Mouse (Mus musculus) urinary bladder, postnatal 36 days (tissue): Measurements from ENCODE around the gene Alox12b.

Source experiments
- DNase-seq, 2 experiments: peaks; one replicate each; pipeline ENCODE4 v3.0.0; 2022; ENCODE audit warnings: low spot score in 2 of 2, mixed read lengths in 1 of 2

Gene Alox12b

DNA sequence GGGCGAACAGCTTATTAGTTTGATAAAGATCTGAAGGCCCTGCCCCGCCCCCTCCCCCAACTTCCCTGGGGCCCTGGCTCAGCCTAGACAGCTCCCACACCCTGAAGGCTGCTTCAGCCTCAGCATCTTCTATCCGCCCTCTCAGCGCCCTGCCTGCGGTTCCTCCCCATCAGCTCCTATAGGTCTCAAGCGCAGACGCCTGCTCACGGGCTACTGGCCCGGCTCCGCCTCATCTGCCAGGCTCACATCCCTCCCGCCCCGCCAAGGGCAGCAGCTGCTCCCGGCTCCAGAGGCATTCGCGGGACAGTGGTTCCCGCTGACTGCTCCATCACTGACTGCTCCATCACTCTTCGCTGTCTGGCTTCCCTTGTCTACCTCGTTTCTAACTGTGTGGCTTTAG lies at the start of gene Alox12b:
TSS of gene Alox12b (plus strand) at position 190 of the 400 bp plus-strand sequence.
- no peak for DNase-seq

DNA sequence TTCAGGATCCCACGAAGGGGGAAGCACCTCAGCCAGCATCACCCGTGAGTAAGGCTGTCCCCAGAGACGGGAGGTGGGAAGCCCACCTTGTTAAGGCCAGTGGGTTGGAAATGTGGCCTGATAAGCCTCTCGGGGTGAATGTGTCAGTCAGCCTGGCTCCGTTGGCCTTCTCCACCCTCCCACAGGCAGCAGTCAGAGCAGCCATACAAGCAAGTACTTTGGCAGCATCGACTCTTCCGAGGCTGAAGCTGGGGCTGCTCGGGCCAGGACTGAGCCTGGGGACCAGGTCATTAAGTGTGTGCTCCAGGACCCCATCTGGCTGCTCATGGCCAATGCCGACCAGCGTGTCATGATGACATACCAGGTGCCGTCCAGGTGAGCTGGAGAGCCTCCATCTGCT lies 49.1 kb upstream of the Alox12b start:
- no peak for DNase-seq

DNA sequence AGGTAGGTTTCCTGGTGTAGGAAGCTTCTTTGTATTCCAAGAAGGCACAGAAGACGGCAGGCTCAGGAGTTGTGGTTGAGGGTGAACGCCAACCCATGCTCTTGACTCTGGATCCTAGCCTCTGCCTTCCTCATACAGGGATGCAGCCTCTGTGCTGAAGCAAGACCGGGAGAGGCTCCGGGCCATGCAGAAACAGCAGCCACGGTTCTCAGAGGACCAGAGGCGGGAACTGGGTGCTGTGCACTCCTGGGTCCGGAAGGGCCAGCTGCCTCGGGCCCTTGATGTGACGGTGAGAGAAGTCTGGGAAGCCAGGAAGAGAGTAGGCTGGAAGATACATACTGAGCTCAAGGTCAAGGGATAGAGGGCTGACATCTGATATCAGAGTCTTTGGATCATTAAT lies 48.6 kb upstream of the Alox12b start:
- no peak for DNase-seq

DNA sequence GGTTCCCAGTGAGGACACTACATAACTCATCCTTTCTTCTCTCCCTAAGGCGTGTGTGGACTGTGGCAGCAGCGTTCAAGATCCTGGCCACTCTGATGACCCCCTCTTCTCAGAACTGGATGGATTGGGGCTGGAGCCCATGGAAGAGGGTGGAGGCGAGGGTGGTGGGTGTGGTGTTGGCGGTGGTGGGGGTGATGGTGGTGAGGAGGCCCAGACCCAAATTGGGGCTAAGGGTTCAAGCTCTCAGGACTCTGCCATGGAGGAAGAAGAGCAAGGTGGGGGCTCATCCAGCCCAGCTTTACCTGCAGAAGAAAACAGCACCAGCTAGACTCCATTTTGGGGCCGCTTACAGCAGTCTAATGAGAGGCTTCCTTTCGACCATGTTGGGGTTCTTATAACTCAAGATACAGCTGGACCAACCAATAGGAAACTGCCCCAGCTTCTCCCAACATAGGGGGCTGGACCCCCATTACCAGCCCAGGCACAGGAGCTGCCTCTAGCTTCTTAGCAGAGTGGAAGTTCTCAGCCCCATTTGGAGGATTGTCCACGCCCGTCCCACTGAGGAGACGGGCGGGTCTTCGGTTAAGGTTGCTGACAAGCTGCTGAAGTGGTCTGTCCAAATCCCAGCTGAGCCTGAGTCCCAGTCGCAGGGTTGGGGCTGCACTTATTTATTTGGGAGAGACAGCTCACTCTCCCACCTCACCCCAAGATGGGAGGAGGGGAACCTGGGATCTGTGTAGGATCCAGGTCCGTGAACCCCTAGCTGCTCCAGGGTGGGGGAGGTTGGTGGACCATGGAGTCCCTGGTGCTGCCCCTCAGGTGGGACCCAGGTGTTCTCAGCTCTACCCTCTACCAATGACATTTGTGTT lies 47.5 kb upstream of the Alox12b start:
- DNase-seq = no peak

DNA sequence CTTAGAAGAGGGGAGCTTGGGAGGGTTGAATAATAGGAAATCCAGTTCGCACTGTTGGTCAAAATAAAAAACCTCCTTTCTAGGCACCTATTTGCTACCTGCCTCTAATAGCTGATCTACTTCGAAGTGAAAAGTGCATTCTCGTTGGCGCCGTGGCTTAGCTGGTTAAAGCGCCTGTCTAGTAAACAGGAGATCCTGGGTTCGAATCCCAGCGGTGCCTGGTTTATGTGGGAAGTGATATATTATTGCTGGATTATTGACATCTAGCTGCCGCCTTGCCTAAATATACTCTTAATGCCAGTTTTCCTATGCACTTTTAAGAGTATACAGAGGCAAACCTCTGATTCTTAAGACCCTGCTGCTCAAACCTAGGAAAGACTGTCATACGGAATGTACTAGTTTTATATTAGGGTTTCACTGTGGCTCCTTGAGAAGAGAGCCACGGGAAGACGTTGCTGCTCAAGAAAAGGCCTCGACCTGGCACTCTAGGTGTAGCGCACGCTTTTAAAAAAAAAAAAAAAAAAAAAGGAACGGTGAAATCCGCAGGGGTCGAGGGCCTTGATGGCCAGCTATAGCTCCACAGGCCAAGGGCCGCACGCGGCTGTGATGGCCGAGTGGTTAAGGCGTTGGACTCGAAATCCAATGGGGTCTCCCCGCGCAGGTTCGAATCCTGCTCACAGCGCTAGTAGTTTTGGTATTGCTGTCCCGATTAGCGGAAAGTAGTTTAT lies 46.3 kb upstream of the Alox12b start:
- peak; percentile 91 for DNase-seq

DNA sequence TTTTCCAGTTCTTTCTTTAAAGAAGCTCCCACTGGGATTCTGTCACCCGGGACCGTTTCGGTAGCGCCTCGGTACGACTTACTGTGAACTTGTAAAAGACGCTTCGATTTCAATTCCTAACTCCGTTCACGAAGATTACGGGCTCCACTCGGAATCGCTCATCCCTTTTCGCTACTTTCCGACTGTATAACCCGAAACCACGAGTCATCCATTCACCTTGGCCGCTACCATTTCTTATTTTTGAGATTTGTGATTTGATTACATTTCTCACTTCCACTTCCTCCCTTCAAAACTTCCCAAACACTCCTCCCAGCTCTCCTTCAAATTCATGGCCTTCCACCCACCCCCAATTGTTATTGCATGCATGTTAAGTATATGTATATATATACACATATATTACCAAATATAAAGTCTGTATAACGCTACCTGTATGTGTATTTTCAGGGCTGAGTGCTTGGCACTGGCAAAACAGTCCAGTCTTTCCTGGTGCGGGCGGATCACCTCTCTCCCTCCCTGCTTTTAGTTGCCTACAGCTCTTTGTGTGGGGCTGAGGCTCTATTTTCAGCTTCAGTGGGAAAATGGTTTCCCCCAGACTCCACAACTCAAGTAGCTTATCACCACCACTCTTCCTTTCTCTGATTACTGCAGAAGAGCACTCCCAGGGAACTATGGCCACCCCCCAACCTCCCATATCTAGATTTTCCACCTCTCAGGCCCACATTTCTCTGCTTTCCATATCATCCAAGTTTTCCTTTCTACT lies 45.6 kb upstream of the Alox12b start:
- no peak for DNase-seq

DNA sequence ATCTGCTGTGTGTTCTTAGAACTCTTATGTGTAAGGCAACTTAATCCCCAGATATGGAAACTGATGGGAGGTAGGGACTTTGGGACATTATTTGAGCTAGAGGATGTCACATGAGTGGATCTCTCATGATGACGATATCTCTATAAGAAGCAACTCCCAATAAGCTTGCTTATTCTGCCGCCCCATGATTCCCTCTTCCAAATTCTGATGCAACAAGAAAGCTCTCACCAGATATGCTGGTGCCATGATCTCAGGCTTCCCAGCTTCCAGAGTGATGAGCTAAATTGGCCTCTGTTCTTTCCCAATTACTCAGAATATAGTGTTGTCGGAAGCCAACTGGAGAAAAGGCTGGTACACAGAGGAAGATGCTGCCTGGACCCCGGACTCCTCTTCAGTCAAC lies 44.9 kb upstream of the Alox12b start:
- DNase-seq = no peak

DNA sequence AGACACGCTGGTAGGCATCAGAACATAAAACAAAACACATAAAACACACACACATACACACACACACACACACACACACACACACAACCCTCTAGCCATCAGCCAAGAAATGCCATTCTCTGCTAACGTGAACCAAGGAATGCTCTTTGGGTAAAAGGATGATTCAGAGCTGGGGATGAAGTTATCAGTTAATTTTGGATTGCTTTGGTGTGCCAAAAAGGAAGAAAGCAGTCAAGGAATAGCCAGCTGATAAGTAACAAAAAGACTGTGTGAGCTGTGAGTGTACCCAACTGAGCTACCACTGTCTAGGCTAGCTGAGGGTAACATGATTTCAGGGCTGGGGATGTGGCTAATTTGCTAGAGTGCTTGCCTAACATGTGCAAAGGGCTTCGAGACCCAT lies 42.8 kb upstream of the Alox12b start:
- no peak for DNase-seq

DNA sequence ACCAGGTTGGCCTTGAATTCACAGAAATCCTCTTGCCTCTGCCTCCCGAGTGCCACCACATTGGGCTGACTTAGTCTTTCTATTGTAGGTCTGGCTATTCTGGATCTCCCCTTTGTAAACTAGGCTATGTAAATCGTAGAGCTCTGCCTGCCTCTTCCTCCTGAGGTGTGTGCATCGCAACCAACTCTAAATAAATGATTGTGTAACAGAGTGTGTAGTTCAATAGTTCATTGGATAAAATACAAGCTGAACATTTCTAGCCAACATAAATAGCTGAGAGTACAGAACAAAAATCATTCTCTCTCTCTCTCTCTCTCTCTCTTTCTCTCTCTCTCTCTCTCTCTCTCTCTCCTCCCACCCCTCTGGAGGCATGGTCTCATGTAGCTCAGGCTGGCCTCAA lies 42.2 kb upstream of the Alox12b start:
- DNase-seq = no peak

DNA sequence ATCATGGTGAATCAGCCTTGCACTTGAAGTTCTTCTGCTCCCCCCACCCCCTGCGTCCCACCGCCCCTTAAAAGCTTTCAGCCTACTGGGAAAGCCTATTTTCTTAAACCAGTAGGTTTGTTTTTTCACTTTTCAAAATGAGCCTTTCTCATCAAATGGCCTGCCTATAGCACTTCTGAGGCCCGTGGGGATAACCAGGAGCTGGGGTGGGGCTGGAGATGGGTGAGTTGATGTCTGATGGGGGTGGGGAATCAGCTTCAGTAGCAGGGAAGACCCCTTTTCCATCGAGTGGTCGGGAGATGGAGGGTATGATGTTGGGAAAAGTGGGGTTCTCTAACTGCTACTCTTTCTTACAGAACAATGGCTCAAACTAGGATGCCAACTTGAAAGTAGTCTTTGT lies 39.9 kb upstream of the Alox12b start:
- DNase-seq = no peak

DNA sequence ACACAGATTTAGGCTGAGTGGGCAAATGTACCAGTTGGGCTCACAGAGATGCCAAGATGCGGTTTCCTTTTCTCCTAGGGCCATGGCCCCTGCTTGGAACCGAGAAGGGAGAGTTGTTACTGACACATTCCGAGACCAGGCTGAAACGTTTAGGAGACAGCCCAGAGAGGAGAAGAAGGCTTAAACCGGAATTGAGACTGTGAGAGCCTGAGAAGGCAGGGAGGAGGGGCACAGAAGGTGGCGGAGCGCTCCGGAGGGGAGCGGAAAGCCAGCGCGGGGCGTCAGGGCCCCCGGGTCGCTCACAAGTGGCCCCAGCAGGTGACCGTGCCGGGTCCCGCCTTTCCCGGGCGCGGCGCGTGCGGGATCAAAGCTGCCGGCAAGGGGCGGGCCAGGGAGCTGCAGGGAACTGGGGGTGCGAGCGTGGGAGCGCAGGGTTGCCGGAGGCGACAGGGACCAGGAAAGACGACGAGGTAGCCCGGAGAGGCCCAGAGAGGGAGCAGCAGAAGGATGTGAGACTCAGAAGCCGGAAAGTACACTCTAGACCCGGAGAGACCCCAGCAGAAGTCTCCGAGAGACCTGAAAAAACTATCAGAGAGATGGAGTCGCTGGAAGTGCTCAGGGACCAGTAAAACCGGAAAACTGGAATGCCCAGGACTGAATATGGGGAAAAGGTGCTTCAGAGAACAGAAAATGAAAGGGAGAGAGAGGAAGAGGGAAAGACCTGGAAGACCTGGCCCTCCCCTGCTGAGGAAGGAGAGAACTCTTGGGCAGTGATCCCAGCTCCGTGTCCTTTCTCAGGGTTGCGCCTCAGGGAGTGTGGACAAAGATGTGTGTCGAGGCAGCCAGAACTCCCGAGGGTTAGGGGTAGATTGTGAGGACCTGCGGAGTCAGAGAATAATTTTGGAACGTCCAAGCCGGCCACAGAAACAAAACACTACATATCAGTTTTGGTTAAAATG lies 38.8 kb upstream of the Alox12b start:
- DNase-seq = peak; percentile 53 to 65

DNA sequence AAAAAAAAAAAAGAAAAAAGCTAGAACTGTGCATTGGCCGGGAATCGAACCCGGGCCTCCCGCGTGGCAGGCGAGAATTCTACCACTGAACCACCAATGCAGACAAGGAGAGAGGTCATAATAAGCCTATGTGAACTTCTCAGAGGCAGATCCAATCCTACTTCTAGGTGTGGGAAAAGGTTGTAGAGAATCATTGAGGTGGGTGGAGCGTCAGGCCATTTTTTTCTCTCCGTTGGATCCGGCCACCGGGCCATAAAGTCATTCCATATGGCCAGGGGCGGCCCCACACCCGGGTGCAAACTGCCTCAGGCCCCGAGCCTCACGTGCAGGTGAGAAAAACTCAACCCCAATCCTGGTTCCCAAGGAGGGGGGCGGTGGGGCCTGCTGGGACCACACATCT lies 38.0 kb upstream of the Alox12b start:
- peak; percentile 85 to 87 for DNase-seq

DNA sequence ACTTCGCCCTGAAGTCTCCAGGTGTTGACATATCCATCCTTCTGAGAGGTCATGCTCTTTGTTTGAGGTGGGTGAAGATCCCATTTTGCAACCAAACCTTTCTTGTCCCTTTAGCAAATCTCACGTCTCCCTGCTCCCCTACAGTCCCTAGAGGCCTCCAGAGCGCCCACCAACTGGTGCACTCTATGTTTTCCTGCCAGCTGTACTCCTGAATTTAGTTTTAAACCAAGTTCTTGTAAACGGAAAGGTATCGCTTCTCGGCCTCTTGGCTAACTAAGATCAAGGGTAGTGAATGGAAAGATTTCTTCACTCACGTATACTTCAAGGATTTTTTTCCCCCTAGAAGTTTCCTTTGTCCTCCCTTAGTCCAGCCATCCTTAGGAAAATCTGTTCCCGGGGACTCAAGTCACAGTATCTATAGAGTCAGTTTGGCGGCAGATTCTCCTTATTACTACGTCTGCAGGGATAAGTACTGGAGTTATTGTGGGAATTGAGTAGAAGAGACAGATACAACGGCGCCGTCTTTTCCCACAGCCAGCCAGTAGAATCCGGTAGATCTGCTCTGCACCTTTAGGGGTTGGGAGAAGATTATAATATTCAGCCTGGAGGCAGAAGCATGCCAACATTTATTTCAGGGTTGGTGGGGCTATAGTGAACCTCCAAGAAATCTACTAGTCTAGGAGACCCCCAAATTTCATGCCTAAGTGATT lies 37.2 kb upstream of the Alox12b start:
- DNase-seq = no peak

DNA sequence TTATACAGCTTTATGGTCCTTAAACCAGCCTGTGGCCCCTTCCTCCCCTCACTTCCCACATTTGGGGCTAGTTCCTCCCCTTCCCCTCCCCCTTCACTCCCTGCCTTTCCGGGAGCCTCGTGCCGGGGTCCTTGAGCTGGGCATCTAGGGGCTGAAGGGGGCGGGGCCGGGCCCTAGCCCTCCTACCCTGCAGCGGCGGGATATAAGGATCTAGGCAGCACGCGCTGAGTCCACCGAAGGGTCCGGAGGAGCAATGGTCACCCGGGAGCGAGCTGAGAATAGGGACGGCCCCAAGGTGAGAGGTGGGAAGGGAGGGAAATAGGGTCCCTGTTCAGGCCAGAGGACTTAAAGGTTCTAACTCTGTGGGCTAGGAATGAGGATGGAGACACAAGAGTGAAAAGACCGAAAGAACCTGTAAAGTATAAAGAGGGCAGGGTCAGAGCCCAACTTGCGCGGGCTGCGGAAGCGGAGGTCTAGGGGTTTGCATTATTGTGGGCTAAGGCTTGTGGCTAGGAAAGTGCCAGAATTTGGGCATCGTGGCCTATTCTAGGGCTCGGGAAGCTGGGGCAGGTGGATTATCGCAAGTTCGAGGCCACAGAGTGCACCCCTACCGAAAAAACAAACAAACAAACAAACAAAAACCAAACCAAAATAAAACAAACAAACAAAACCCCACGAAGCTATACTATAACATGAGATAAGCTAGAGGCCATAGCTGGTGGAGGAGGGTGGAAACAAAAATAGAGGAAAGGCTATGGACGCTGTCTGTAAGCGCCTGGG lies 36.4 kb upstream of the Alox12b start, which contains the start of gene Hes7:
TSS of gene Hes7 (plus strand) at position 184 of the 780 bp plus-strand sequence.
- no peak for DNase-seq

DNA sequence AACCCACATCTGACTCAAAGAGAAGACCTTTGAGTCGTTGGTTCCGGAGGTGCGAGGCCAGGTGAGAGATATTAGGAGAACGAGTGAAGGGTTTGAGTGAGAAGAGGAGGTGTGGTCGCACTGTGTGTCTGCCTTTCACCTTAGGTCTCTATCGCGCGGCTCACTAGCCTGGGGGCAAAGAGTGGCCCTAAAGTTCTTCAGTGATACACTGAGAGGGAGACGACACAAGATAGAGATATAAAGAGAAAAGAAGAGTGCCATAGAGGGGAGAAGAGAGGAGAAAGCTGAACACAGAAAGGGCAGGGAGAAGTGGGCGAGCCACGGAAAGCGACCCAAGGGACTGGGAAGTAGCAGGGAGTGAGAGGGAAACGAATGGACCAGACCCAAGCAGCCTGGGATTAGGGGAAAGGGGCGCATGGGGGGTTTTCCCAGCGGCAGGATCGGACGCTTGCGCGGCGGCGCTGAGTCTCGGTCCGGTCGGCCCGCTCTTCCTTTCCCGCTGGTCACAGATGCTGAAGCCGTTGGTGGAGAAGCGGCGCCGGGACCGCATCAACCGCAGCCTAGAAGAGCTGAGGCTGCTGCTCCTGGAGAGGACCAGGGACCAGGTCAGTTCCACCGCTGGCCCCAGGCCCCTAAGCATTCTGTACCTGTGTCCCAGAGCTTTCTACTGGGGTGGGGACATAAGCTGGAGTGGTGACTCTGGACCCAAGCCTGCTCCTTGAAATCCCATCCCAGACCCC lies 35.6 kb upstream of the Alox12b start:
- no peak for DNase-seq

DNA sequence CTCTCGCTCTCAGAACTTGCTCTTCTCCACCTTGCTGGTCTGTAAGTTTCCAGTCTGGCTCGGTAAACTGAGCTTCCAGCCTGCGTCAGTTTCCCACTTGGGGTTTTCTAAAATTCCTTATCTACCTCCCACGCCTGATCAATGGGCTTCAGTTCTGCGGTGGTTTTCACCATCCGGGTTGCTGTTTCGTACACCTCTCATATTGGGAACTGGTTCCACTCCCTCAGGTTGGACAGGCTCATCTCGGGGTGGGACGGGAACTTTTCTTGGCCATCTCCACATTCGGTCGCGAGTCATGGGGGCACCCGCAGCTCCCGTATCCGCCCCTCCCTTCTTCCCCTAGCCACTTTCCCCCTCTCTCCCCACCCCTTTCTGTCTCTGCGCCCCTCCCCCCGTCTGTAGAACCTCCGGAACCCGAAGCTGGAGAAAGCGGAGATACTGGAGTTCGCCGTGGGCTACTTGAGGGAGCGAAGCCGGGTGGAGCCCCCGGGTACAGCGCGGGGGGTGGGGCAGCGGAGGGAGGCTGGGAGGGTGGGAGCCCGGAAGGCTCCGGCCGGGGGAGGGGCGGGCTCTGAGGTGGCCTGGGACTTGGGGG lies 35.0 kb upstream of the Alox12b start:
- DNase-seq = no peak

DNA sequence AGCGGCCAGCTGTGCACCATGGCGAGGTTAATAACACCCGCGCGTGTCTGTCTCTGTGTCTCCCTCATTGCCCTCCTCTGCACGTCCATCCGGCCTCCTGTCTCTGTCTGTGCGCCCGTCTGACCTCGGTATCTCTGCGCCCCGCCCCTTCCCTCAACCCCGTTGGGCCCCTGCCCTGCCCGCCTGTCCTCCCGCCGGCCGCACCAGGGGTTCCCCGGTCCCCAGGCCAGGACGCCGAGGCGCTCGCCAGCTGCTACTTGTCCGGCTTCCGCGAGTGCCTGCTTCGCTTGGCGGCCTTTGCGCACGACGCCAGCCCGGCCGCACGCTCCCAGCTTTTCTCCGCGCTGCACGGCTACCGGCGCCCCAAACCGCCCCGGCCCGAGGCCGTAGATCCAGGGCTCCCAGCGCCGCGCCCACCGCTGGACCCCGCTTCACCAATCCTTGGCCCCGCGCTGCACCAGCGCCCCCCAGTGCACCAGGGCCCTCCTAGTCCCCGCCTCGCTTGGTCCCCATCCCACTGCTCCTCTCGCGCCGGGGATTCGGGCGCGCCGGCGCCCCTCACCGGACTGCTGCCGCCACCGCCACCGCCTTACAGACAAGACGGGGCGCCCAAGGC lies 34.3 kb upstream of the Alox12b start, which contains the start of gene 9130213A22Rik:
TSS of gene 9130213A22Rik (minus strand) at position 254 of the 616 bp plus-strand sequence.
- peak; percentile 81 to 85 for DNase-seq
